Comparison of ENCODE assay signal across 8 mouse cellular contexts in the genomic region with DNA sequence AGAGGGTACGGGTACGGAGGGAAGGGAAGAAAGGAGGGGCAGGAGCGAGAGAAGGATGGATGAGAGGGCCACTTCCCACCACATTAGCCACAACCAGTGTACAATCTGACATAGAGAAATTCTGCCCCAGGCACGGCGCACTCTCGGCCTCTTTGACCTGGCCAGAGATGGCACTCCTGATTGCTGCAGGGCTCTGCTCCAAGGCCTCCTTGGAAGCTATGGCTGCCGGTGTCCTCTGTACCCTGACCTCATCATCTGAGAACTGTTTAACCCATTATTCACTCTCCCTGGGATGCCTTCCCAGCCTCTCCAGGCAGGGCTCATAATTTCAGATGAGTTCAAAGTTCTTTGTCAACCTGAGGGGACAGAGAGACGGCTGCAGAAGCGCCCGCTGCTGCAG.
DNase-seq lines count a peak whose midpoint lies in the region; ATAC-seq and TF ChIP-seq lines count a peak whose summit lies in the region.

No protein-coding gene starts in this region.

- peak overlapping the region; percentile 77 for H3K27ac ChIP-seq in left cerebral cortex, adult 2 months
- H3K27ac ChIP-seq in forebrain, embryonic 14.5 days (ENCODE audit: low read depth, low read length): peak overlapping the region; percentile 100
- H3K27ac ChIP-seq in neural tube, embryonic 13.5 days (replicated peaks): peak overlapping the region; percentile 100

- H3K27me3 ChIP-seq in forebrain, embryonic 14.5 days (replicated peaks; ENCODE audit: control insufficient read depth, insufficient read depth, low read length): no peaks in the 10 kb centered on the region
- no peaks in the 10 kb centered on the region for H3K27me3 ChIP-seq in neural tube, embryonic 13.5 days

- H3K4me3 ChIP-seq in left cerebral cortex, adult 2 months: no peak overlapping the region
- no peak overlapping the region for H3K4me3 ChIP-seq in forebrain, embryonic 14.5 days (ENCODE audit: low read depth, low read length)
- H3K4me3 ChIP-seq in neural tube, embryonic 13.5 days: no peak overlapping the region

- no peak for DNase-seq in left cerebral cortex, adult 2 months (ENCODE audit: extremely low spot score in 1 of 2, low spot score in 2 of 2)
- DNase-seq in left cerebral cortex, adult 8-10 months (ENCODE audit: low spot score in 2 of 2): no peak
- no peak for DNase-seq in forebrain, embryonic 14.5 days (ENCODE audit: low spot score)
- DNase-seq in kidney, postnatal 10 days: peak; percentile 67
- no peak for DNase-seq in thymus, postnatal 14 days
- no peak for DNase-seq in gastrocnemius, adult 8-10 months (ENCODE audit: low spot score in 2 of 2)
- no peak for DNase-seq in testis, postnatal 14 days (ENCODE audit: low spot score)

- no peaks in the 10 kb centered on the region for H3K36me3 ChIP-seq in forebrain, embryonic 14.5 days (ENCODE audit: control insufficient read depth, insufficient read depth, low read length)
- H3K36me3 ChIP-seq in neural tube, embryonic 13.5 days: no peaks in the 10 kb centered on the region

- peak overlapping the region; percentile 44 for H3K4me2 ChIP-seq in forebrain, embryonic 14.5 days (ENCODE audit: low read length)
- H3K4me2 ChIP-seq in neural tube, embryonic 13.5 days: peak overlapping the region; percentile 44

- no peaks in the 10 kb centered on the region for H3K9me3 ChIP-seq in forebrain, embryonic 14.5 days (replicated peaks; ENCODE audit: control insufficient read depth, low read length)
- no peaks in the 10 kb centered on the region for H3K9me3 ChIP-seq in neural tube, embryonic 13.5 days

- H3K4me1 ChIP-seq in forebrain, embryonic 14.5 days (ENCODE audit: control insufficient read depth, insufficient read depth, low read length): peaks cover 59% of the 10 kb centered on the region
- H3K4me1 ChIP-seq in neural tube, embryonic 13.5 days (replicated peaks): peaks cover 64% of the 10 kb centered on the region

- WGBS in forebrain, embryonic 14.5 days: 42% methylated on average over 10 of the region's 10 CpGs
- WGBS in neural tube, embryonic 13.5 days: 31% methylated on average over 10 of the region's 10 CpGs

- intact Hi-C loops in left cerebral cortex, adult 2 months (cut with DNase I): no loop called here

- no peak for ATAC-seq in forebrain, embryonic 14.5 days
- no peak for ATAC-seq in neural tube, embryonic 13.5 days (ENCODE audit: low read depth)

- peak overlapping the region; percentile 56 for H3K9ac ChIP-seq in forebrain, embryonic 14.5 days (ENCODE audit: low read length)
- peak overlapping the region; percentile 67 for H3K9ac ChIP-seq in neural tube, embryonic 13.5 days

- TF ChIP-seq CTCF in left cerebral cortex, adult 2 months (IDR thresholded peaks at IDR 0.05): no peak
